ENCODE assay signal across 21 mouse cellular contexts in the genomic region with DNA sequence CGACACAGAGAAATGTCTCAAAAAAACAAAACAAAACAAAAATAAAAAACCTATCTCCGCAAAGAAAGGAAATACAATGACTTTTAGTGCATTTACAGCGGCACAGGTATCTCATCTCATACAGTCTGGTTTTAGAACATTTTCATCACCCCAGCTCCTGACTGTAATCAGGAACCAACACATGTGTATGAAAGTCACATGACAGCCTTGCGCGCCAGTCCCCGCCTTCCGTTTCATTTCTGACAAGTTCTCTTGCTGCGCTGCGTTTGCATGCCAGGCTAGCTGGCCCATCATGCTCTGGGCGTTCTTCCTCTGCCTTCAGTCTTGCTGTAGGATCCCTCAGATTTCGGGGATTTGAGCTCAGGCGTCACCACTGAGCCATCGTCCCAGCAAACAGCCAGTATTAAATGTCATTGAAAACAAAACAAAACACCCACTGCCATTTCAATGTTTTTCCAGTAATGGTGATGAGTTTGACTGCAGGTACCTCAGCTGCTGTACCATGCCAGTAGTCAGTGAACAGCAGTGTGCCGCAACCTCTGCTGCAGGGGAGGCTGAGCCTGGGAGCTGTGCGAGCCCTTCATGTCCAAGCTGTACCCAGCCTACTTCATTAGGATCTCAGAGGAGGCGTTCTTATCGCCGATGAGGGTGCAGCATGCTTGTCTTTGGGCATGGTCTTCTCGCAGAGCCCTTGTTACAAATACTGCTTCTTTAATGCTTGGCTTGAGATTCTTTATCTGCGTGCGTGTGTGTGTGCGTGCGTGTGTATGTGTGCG. TPM values are rescaled to one million over a fixed set of nuclear protein-coding genes. Genes with fewer than 3 reads are reported as not detected.
A peak's percentile ranks its signal among the peaks of the same experiment; 100 is the strongest.
DNase-seq lines count a peak whose midpoint lies in the region; ATAC-seq and TF ChIP-seq lines count a peak whose summit lies in the region.
"Had no signal": no experiment of that assay in that cellular context is flagged by ENCODE, and none has a peak within 500 bp of the region (broad histone marks: within the 10 kb centered on the region; RNA-seq: fewer than 3 reads in every experiment).

No protein-coding gene starts in this region.

- H3K4me2 ChIP-seq in liver, postnatal 0 days (ENCODE audit: low read depth, low read length): peak overlapping the region; percentile 58
- H3K4me2 ChIP-seq: embryonic facial prominence, embryonic 15.5 days; forebrain, embryonic 12.5 days; heart, embryonic 11.5 days; hindbrain, embryonic 12.5 days; kidney, embryonic 15.5 days; midbrain, embryonic 15.5 days had no signal

- peaks cover 8% of the 10 kb centered on the region; the same call in 1 of the 2 replicates for H3K4me1 ChIP-seq in liver, postnatal 0 days (ENCODE audit: insufficient read depth)
- H3K4me1 ChIP-seq: forebrain, embryonic 12.5 days; midbrain, embryonic 15.5 days had no signal

- peak; percentile 94 for ATAC-seq in liver, postnatal 0 days
- ATAC-seq: inflammation-experienced regulatory T-cells, adult 6 months; midbrain, embryonic 15.5 days had no signal

- H3K4me3 ChIP-seq in liver, postnatal 0 days (ENCODE audit: low read depth, low read length): no peak overlapping the region
- H3K4me3 ChIP-seq in left cerebral cortex, adult 2 months: no peak overlapping the region
- H3K4me3 ChIP-seq: embryonic facial prominence, embryonic 15.5 days; forebrain, embryonic 12.5 days; gastrocnemius, adult 2 months; hindbrain, embryonic 12.5 days; kidney, embryonic 15.5 days; midbrain, embryonic 15.5 days had no signal

- H3K9ac ChIP-seq in liver, postnatal 0 days (replicated peaks): 0 out of 2 replicates have a peak overlapping the region, but pooled peaks have one; percentile 7
- H3K9ac ChIP-seq: embryonic facial prominence, embryonic 15.5 days; forebrain, embryonic 12.5 days; hindbrain, embryonic 12.5 days; kidney, embryonic 15.5 days; midbrain, embryonic 15.5 days had no signal

- intact Hi-C loops in left cerebral cortex, adult 2 months (cut with DNase I): no loop called here

- 74% methylated on average over 24 of the region's 24 CpGs for WGBS in liver, postnatal 0 days (ENCODE audit: insufficient replicate concordance)

- no peak for TF ChIP-seq CTCF in liver, postnatal 0 days (IDR thresholded peaks at IDR 0.05; ENCODE audit: low read depth)
- TF ChIP-seq CTCF in left cerebral cortex, adult 2 months (IDR thresholded peaks at IDR 0.05): no peak

- peaks cover 45% of the 10 kb centered on the region for H3K36me3 ChIP-seq in liver, postnatal 0 days (replicated peaks; ENCODE audit: insufficient read depth, low read length)

- DNase-seq in R1 (ENCODE audit: low read depth, low spot score) (peak; percentile 32), liver (peak; percentile 86)
- peak; percentile 81 for DNase-seq in c-Kit-positive CD71-positive TER-119-positive erythroid progenitor cells, embryonic 14.5 days (ENCODE audit: low spot score)
- DNase-seq in liver, postnatal 0 days: peak; percentile 63
- DNase-seq in left cerebral cortex, adult 2 months (ENCODE audit: extremely low spot score in 1 of 2, low spot score in 2 of 2): no peak
- DNase-seq in adrenal gland, postnatal 4 days (ENCODE audit: low spot score in 2 of 2): no peak
- DNase-seq in kidney, adult 8-10 months: no peak
- DNase-seq: cerebellum, adult 11-12 months; cerebellum, postnatal 14 days; gastrocnemius, adult 2 months; heart, postnatal 10 days; kidney, postnatal 4 days; thymus, postnatal 36 days had no signal

- H3K27ac ChIP-seq in liver, postnatal 0 days (ENCODE audit: low read depth): peak overlapping the region; percentile 88
- no peak overlapping the region for H3K27ac ChIP-seq in left cerebral cortex, adult 2 months
- H3K27ac ChIP-seq: embryonic facial prominence, embryonic 15.5 days; forebrain, embryonic 12.5 days; gastrocnemius, adult 2 months; hindbrain, embryonic 12.5 days; kidney, embryonic 15.5 days; midbrain, embryonic 15.5 days had no signal

- no peaks in the 10 kb centered on the region for H3K9me3 ChIP-seq in liver, postnatal 0 days (ENCODE audit: low read length)
- H3K9me3 ChIP-seq: embryonic facial prominence, embryonic 15.5 days; forebrain, embryonic 12.5 days; hindbrain, embryonic 12.5 days; kidney, embryonic 15.5 days; midbrain, embryonic 15.5 days had no signal

- H3K27me3 ChIP-seq in liver, postnatal 0 days (ENCODE audit: insufficient read depth, low read length): no peaks in the 10 kb centered on the region
- H3K27me3 ChIP-seq: CH12.LX; embryonic facial prominence, embryonic 15.5 days; forebrain, embryonic 12.5 days; hindbrain, embryonic 12.5 days; kidney, embryonic 15.5 days; midbrain, embryonic 15.5 days had no signal

- peak; percentile 93 for TF ChIP-seq EP300 in liver, postnatal 0 days (IDR thresholded peaks at IDR 0.05; ENCODE audit: low read depth)

RNA-seq across cellular contexts. Expression of a gene that starts 16.7 kb away (rescaled TPM):
- polyA plus RNA-seq in liver, postnatal 0 days (2015; fragmentation: Nextera tagmentation; extraction: Ambion mirVana): 19.3 and 20.5 TPM in 2 replicates
- 10 to 100 TPM; 51.8 to 55.5 TPM for total RNA-seq in left cerebral cortex, adult 2 months (2021)
- 10 to 100 TPM; 71.2 to 75.3 TPM for total RNA-seq in adrenal gland, postnatal 4 days (2021)

RNA-seq across cellular contexts. Expression of a gene that starts 44.3 kb away (rescaled TPM):
- 2.7 and 3.5 TPM in 2 replicates for polyA plus RNA-seq in liver, postnatal 0 days (2015; fragmentation: Nextera tagmentation; extraction: Ambion mirVana)
- total RNA-seq in left cerebral cortex, adult 2 months (2021): 10 to 100 TPM; 47.6 to 47.7 TPM
- 10 to 100 TPM; 13.5 to 15.3 TPM for total RNA-seq in adrenal gland, postnatal 4 days (2021)

RNA-seq across cellular contexts. Expression of a gene that starts 51.1 kb away (rescaled TPM):
- 40.1 and 43.1 TPM in 2 replicates for polyA plus RNA-seq in liver, postnatal 0 days (2015; fragmentation: Nextera tagmentation; extraction: Ambion mirVana)
- 100 to 1,000 TPM; 236 to 239 TPM for total RNA-seq in left cerebral cortex, adult 2 months (2021)
- 10 to 100 TPM; 72.9 to 80.0 TPM for total RNA-seq in adrenal gland, postnatal 4 days (2021)

Comparison
In these comparisons a context has a peak if more than half of its experiments do, and no peak if none do; other contexts are left out.
1. DNase-seq: peak in R1 (single experiment), c-Kit-positive CD71-positive TER-119-positive erythroid progenitor cells, embryonic 14.5 days (single experiment), liver (single experiment) and liver, postnatal 0 days (single experiment); none in left cerebral cortex, adult 2 months (0 of 2), adrenal gland, postnatal 4 days (0 of 2) and kidney, adult 8-10 months (0 of 2).